Mouse (Mus musculus) layer of hippocampus, adult 9-11 months (tissue): ENCODE results near the gene Hyal3.

Source experiments
- DNase-seq: peaks from one replicate; pipeline ENCODE4 v3.0.0; 2022

Hyal3 gene

GRCm38 (mm10) chr9:107599433-107599832 lies 18.8 kb downstream of the Hyal3 start:
- DNase-seq: no peak

GRCm38 (mm10) chr9:107599842-107600241 lies 19.2 kb downstream of the Hyal3 start:
- no peak for DNase-seq

DNA sequence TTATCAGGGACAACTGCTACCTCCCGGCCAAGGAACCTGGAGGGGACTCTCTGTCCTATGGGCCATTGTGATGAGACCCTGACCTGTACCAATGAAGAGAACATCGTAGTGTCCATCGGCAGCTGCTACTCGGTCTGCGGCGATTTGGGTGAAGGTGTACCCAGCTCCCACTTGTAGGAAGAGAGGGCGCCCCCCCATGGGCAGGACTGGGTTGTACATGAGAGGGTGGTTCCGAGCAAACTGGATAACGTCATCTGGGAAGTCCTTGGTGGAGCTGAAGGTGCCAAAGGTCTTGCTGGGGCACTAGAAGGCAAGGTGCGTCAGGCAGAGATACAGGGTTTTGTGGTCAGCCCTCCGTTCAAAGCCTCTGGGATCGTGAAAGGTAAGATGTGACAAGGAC lies 20.1 kb downstream of the Hyal3 start:
- DNase-seq: no peak

GRCm38 (mm10) chr9:107601275-107601674 lies 20.7 kb downstream of the Hyal3 start:
- DNase-seq: no peak

- peak; percentile 85 for DNase-seq
Observed at GRCm38 (mm10) chr9:107602068-107602648, 21.5 kb downstream of the Hyal3 start.

DNA sequence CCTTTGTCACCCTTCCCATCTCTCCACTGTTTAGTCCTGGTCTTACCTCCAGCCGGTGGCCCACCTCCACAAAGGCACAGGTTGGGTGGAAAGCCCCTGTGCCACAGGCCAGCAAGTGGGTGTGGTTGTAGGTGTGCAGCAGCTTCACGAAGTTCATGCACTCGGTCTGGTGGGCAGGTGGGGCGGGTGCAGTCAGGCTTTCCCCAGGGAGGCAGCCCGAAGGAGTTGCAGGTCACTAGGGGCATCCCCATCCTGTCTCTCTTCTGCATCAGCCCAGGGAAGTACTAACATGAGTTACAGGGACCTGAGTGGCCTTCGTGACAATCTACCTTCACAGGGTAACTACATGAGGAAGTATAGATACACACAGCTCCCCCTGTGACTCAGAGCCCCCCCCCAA lies 22.6 kb downstream of the Hyal3 start:
- DNase-seq: no peak

DNA sequence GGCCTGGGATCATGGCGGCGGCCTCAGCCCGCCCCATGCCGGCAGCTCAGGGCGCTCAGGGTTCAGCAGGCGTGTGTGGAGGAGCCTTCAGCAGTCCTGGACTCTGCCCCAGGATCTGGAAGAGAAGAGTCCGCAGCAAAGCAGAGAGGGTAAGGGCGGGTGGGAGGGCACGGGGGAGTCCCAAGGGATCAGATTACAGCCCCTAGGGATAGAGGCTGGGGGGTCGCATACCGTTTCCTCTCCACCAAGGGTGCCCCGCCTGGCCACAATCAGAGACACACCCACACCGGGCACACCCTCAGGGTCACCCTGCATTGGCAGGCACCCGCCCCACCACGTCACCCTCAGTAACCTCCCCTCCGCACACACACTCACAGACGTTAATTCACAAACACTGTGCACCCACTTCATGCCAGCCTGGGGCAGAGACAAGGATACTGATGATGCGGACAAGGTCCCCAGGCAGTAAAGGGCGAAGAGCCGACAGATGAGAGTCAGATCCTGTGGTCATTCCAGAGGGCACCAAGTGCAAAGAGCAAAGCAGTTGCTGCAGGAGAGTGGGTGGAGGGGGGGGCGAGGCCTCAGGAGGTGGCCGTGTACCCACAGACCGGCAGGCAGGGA lies 24.5 kb downstream of the Hyal3 start:
- no peak for DNase-seq

GRCm38 (mm10) chr9:107606591-107606990 lies 26.0 kb downstream of the Hyal3 start:
- no peak for DNase-seq

DNA sequence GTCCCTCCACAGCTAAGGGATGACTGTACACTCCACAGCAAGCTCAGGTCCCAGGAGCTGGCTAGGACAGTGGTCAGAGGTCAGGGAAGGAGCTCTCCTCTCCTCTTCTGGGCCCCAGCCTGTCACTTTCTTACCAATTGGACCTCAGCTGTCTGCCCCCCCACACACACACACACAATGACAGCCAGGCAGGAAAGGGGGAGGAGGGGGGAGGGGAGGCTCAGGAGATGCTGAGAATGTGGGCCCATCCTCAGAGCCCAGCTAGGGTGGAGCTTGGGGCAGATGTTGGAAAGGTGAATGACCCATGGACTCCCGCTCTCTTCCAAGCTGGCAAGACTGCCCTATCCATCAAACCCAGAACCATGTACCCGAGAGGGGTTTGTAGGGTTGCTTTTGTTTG lies 26.4 kb downstream of the Hyal3 start:
- no peak for DNase-seq

GRCm38 (mm10) chr9:107607653-107608245 lies 27.1 kb downstream of the Hyal3 start:
- DNase-seq: no peak

DNA sequence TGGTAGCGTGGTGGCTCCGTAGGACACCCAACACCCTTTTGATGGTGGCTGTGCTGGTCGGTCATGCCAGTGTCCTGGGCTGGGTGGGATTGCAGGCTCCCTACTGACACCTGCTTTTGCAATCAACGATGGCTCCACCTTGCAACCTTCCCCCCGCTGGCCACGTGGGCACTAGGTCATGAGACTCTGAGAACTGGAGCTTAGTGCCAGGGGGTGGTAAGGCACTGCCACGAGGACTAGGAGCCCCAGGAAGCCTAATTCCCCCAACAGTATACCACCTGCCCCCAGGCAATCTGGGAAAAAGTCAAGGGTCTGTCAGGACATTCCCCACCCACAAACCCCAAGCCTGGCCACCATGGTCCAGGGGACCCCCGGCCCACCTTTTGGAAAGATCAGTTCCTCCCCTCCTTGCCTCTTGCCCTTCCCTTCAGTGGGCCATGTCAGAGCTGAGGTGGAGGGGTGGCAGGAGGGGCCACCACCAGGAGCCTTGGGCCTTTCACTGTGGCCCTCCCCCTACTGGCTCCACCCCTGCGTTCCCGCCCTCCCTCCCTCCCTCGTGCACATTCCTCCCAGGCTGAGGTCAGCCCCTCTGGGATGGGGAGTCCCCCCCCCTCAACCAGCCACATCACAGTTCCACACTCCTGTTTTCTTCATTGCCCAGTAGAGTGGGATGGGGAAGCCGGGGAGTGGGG lies 28.3 kb downstream of the Hyal3 start, which contains the start of gene Sema3b:
Gene Sema3b (minus strand): TSS at position 489 of the 692 bp plus-strand sequence.
- DNase-seq: no peak

GRCm38 (mm10) chr9:107609433-107609830 lies 28.8 kb downstream of the Hyal3 start:
- no peak for DNase-seq

- peak; percentile 45 for DNase-seq
Observed at GRCm38 (mm10) chr9:107611456-107612190, 31.0 kb downstream of the Hyal3 start.

DNA sequence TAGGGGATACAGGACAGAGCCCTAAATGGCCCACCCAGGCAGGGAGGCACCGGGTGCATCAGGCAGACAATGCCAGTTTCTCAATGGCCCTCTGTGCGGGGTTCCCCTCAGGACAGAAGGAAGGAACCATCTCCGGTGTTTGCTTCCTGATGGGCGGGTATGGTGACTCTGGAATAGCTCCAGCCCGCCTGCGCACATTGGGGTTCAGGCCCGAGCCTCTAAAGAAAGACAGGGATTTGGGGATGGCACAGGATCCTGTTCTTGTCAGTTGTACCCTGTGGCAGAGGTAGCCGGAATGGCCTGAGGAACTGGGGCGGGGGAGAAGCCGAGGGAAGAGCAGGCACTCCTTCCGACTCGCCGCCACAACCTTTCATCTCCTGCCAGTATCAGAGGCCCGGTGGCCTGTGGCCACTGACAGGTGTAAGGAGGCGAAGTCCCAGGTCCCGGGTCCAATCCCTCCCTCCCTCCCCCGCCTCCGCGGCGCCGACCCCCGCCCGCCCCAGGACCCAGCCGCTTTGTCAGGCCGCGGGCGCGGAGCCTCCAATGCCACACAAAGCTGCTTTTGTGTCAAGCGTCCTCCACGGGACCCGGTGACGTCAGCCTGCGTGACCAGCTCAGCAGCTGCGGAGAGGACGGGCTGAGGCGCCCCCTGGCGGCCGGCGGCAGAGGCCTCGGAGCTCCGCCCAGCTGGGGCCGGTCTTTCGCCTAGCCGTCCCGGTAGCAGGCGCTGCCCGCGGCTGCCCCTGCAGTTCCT lies 31.8 kb downstream of the Hyal3 start:
- peak; percentile 98 for DNase-seq

DNA sequence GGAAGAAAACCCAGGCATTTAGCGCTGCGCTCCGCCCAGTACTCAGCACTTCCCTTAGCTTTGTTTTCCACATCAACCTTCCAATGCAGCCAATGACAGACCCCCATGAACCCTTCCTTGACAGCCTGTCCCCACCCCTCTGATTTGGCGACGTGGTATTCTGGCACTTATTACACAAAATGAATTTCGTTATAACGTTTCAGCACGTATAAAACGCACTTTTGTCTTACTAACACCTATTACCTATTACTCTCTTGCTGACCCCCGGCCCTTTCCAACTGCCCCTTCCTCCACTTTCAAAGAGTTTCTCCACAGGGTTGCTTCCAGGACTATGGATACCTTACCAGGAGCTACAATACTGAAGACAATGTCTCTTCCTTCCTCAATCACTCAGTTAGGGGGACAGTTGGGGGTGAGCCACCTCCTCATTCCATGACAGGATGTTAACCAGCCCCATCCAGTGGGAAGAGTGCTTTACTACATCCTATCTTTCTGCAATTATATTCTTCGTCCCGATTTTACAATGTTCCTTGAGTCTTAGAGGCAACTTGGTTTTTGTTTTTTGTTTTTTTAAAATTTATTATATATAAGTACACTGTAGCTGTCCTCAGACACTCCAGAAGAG lies 32.4 kb downstream of the Hyal3 start:
- no peak for DNase-seq

DNA sequence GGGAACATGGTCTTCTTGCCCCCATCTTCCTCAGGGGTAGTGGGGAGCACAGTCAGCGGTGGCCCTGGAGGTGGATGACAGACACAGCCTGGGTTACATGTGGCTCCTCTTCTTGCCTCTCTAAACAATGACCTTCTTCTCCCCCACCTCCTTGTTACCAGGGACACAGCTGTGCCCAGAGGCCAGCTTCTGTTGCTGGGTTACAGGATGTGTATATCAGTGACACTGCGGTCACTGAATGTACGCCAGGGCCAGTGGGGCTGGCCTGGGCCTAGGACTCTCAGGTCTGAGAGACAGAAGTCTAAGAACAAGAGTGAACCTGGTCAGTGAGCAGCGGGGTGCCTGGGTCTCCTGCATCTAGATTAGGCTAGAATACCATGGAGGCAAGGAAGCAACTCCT lies 34.4 kb downstream of the Hyal3 start:
- no peak for DNase-seq

GRCm38 (mm10) chr9:107617461-107617860 lies 36.8 kb downstream of the Hyal3 start:
- no peak for DNase-seq

GRCm38 (mm10) chr9:107618098-107618497 lies 37.5 kb downstream of the Hyal3 start:
- DNase-seq: no peak

GRCm38 (mm10) chr9:107618778-107619545 lies 38.3 kb downstream of the Hyal3 start:
- DNase-seq: no peak

GRCm38 (mm10) chr9:107619546-107619879 lies 38.9 kb downstream of the Hyal3 start:
- no peak for DNase-seq

DNA sequence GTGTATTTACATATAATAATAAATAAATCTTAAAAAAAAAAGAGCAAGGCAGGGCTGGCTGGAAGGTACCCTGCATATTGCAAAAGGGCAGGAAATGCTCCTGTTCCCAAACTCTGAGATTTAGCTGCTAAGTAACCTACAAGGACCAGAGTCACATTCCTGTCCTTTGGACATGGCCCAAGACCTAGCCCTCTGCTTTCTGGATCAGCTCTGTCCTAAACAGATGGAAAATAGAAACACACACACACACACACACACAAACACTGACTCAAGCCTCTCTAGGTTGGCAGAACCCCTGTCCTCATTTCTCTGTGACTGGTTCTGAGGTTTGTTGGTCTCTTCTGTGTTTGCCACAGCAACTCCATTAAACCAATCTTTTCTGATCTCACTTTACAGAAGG lies 40.3 kb downstream of the Hyal3 start:
- DNase-seq: no peak
